Mouse (Mus musculus): ENCODE results near the gene Trp53tg5. TPM values are rescaled to one million over a fixed set of nuclear protein-coding genes. Genes with fewer than 3 reads are reported as not detected.

The Trp53tg5 gene
- polyA plus RNA-seq, 1 experiment from 2014 or later, result not detected

- H3K27me3 ChIP-seq (ENCODE audit: insufficient read depth, poor library complexity, severe bottlenecking), result no peaks in the 10 kb centered on the region
- no peak for DNase-seq (ENCODE audit: low spot score)
- H3K9me3 ChIP-seq, result no peaks in the 10 kb centered on the region
- 29% methylated on average over 5 of the region's 5 CpGs for WGBS
- H3K4me1 ChIP-seq, result peaks cover 13% of the 10 kb centered on the region; the same call in 1 of the 2 replicates
- H3K36me3 ChIP-seq, result peaks cover 30% of the 10 kb centered on the region
- 0 out of 2 replicates have a peak overlapping the region, but pooled peaks have one; percentile 11 for H3K27ac ChIP-seq
- H3K4me3 ChIP-seq, result no peak overlapping the region
Measured at GRCm38 (mm10) chr2:164510621-164511190, 37.2 kb upstream of the Trp53tg5 start.

GRCm38 (mm10) chr2:164507811-164508210 is 34.3 kb upstream of the Trp53tg5 start:
- no peak for DNase-seq (ENCODE audit: low spot score)
- Histone ChIP-seq H3K27ac (no peak overlapping the region), H3K27me3 (ENCODE audit: insufficient read depth, poor library complexity, severe bottlenecking) (no peaks in the 10 kb centered on the region), H3K9me3 (peaks cover 7% of the 10 kb centered on the region; the same call in 1 of the 2 replicates), H3K36me3 (peaks cover 59% of the 10 kb centered on the region), H3K4me3 (no peak overlapping the region), H3K4me1 (peaks cover 13% of the 10 kb centered on the region; the same call in 1 of the 2 replicates)
- 86% methylated on average over 19 of the region's 19 CpGs for WGBS

GRCm38 (mm10) chr2:164505619-164506347 is 32.3 kb upstream of the Trp53tg5 start:
- no peak overlapping the region for H3K27ac ChIP-seq
- 91% methylated on average over 4 of the region's 4 CpGs for WGBS
- no peaks in the 10 kb centered on the region for H3K27me3 ChIP-seq (ENCODE audit: insufficient read depth, poor library complexity, severe bottlenecking)
- H3K36me3 ChIP-seq, result peaks cover 78% of the 10 kb centered on the region
- H3K4me1 ChIP-seq, result peaks cover 5% of the 10 kb centered on the region; the same call in 1 of the 2 replicates
- peaks cover 7% of the 10 kb centered on the region; the same call in 1 of the 2 replicates for H3K9me3 ChIP-seq
- no peak for DNase-seq (ENCODE audit: low spot score)
- H3K4me3 ChIP-seq, result no peak overlapping the region

- Histone ChIP-seq H3K4me3 (no peak overlapping the region), H3K36me3 (peaks cover 87% of the 10 kb centered on the region), H3K27me3 (ENCODE audit: insufficient read depth, poor library complexity, severe bottlenecking) (no peaks in the 10 kb centered on the region), H3K9me3 (peaks cover 7% of the 10 kb centered on the region; the same call in 1 of the 2 replicates), H3K27ac (no peak overlapping the region), H3K4me1 (no peaks in the 10 kb centered on the region)
- DNase-seq (ENCODE audit: low spot score), result no peak
- WGBS, result 94% methylated on average over 3 of the region's 3 CpGs
Measured at GRCm38 (mm10) chr2:164504919-164505318, 31.4 kb upstream of the Trp53tg5 start.

GRCm38 (mm10) chr2:164500511-164500910 is 27.0 kb upstream of the Trp53tg5 start:
- Histone ChIP-seq H3K27ac (no peak overlapping the region), H3K4me3 (no peak overlapping the region), H3K27me3 (ENCODE audit: insufficient read depth, poor library complexity, severe bottlenecking) (no peaks in the 10 kb centered on the region), H3K9me3 (peaks cover 7% of the 10 kb centered on the region; the same call in 1 of the 2 replicates), H3K4me1 (peaks cover 18% of the 10 kb centered on the region), H3K36me3 (peaks cover 62% of the 10 kb centered on the region)
- DNase-seq (ENCODE audit: low spot score), result no peak
- WGBS, result 92% methylated on average over 7 of the region's 7 CpGs

- Histone ChIP-seq H3K27me3 (ENCODE audit: insufficient read depth, poor library complexity, severe bottlenecking) (no peaks in the 10 kb centered on the region), H3K27ac (no peak overlapping the region), H3K4me1 (peaks cover 18% of the 10 kb centered on the region), H3K9me3 (peaks cover 2% of the 10 kb centered on the region; the same call in 1 of the 2 replicates), H3K4me3 (no peak overlapping the region), H3K36me3 (peaks cover 50% of the 10 kb centered on the region)
- WGBS, result 72% methylated on average over 5 of the region's 5 CpGs
- DNase-seq (ENCODE audit: low spot score), result no peak
Measured at GRCm38 (mm10) chr2:164499317-164499716, 25.8 kb upstream of the Trp53tg5 start.

GRCm38 (mm10) chr2:164497691-164498268 is 24.3 kb upstream of the Trp53tg5 start:
- H3K36me3 ChIP-seq, result peaks cover 34% of the 10 kb centered on the region
- WGBS, result 6% methylated on average over 21 of the region's 21 CpGs
- no peaks in the 10 kb centered on the region for H3K9me3 ChIP-seq
- no peak for DNase-seq (ENCODE audit: low spot score)
- peaks cover 27% of the 10 kb centered on the region for H3K4me1 ChIP-seq
- H3K27ac ChIP-seq, result peak overlapping the region; percentile 85
- no peaks in the 10 kb centered on the region for H3K27me3 ChIP-seq (ENCODE audit: insufficient read depth, poor library complexity, severe bottlenecking)
- peak overlapping the region; percentile 95 for H3K4me3 ChIP-seq

- Histone ChIP-seq H3K9me3 (no peaks in the 10 kb centered on the region), H3K27ac (peak within 1 kb of the TSS; percentile 85), H3K4me3 (peak within 1 kb of the TSS; percentile 95), H3K4me1 (peaks cover 27% of the 10 kb centered on the region), H3K27me3 (ENCODE audit: insufficient read depth, poor library complexity, severe bottlenecking) (no peaks in the 10 kb centered on the region), H3K36me3 (peaks cover 27% of the 10 kb centered on the region)
- peak; percentile 95 for DNase-seq (ENCODE audit: low spot score)
- 4% methylated on average over 43 of the region's 43 CpGs for WGBS
Measured at GRCm38 (mm10) chr2:164496847-164497690, 23.5 kb upstream of the Trp53tg5 start, which contains the start of gene Pigt. Pigt (plus strand) TSS chr2:164497520.

GRCm38 (mm10) chr2:164496331-164496730 is 22.8 kb upstream of the Trp53tg5 start:
- H3K4me1 ChIP-seq, result peaks cover 27% of the 10 kb centered on the region
- no peak overlapping the region for H3K27ac ChIP-seq
- peak overlapping the region; percentile 95; the same call in 1 of the 2 replicates for H3K4me3 ChIP-seq
- 55% methylated on average over 1 of the region's 1 CpGs for WGBS
- H3K36me3 ChIP-seq, result peaks cover 21% of the 10 kb centered on the region
- DNase-seq (ENCODE audit: low spot score), result no peak
- H3K9me3 ChIP-seq, result no peaks in the 10 kb centered on the region
- no peaks in the 10 kb centered on the region for H3K27me3 ChIP-seq (ENCODE audit: insufficient read depth, poor library complexity, severe bottlenecking)

GRCm38 (mm10) chr2:164494126-164494525 is 20.6 kb upstream of the Trp53tg5 start:
- 60% methylated on average over 2 of the region's 2 CpGs for WGBS
- H3K9me3 ChIP-seq, result no peaks in the 10 kb centered on the region
- H3K36me3 ChIP-seq, result peaks cover 10% of the 10 kb centered on the region
- no peak for DNase-seq (ENCODE audit: low spot score)
- H3K4me1 ChIP-seq, result peaks cover 25% of the 10 kb centered on the region
- no peaks in the 10 kb centered on the region for H3K27me3 ChIP-seq (ENCODE audit: insufficient read depth, poor library complexity, severe bottlenecking)
- no peak overlapping the region for H3K27ac ChIP-seq
- H3K4me3 ChIP-seq, result no peak overlapping the region

- no peak overlapping the region for H3K27ac ChIP-seq
- H3K4me1 ChIP-seq, result peaks cover 25% of the 10 kb centered on the region
- no peak overlapping the region for H3K4me3 ChIP-seq
- WGBS, result 70% methylated on average over 9 of the region's 9 CpGs
- no peak for DNase-seq (ENCODE audit: low spot score)
- H3K9me3 ChIP-seq, result no peaks in the 10 kb centered on the region
- peaks cover 49% of the 10 kb centered on the region for H3K27me3 ChIP-seq (ENCODE audit: insufficient read depth, poor library complexity, severe bottlenecking)
- H3K36me3 ChIP-seq, result peaks cover 10% of the 10 kb centered on the region
Measured at GRCm38 (mm10) chr2:164487812-164488211, 14.3 kb upstream of the Trp53tg5 start.

- 8% methylated on average over 11 of the region's 11 CpGs for WGBS
- peak overlapping the region; percentile 91 for H3K27ac ChIP-seq
- H3K27me3 ChIP-seq (ENCODE audit: insufficient read depth, poor library complexity, severe bottlenecking), result peaks cover 49% of the 10 kb centered on the region
Measured at GRCm38 (mm10) chr2:164487115-164487527, 13.6 kb upstream of the Trp53tg5 start.

More at GRCm38 (mm10) chr2:164487115-164487527, 13.6 kb upstream of the Trp53tg5 start:
- H3K4me1 ChIP-seq, result peaks cover 25% of the 10 kb centered on the region
- DNase-seq (ENCODE audit: low spot score), result no peak
- H3K4me3 ChIP-seq, result peak overlapping the region; percentile 96
- H3K9me3 ChIP-seq, result no peaks in the 10 kb centered on the region
- peaks cover 10% of the 10 kb centered on the region for H3K36me3 ChIP-seq
